Mouse (Mus musculus): ENCODE data around the gene Drp2. TPM values are rescaled to one million over a fixed set of nuclear protein-coding genes. Genes with fewer than 3 reads are reported as not detected.

Gene Drp2
- polyA plus RNA-seq (2017; shearing (Covaris generic)), result 0.04 TPM

GRCm38 (mm10) chrX:134403863-134404583 lies at the start of gene Drp2:
TSS of gene Drp2 (plus strand) at chrX:134404551.

GRCm38 (mm10) chrX:134476290-134476689 lies 71.9 kb downstream of the Drp2 start, which contains the start of gene Taf7l:
TSS of gene Taf7l (minus strand) at chrX:134476490.

Other genes with a start within 250 kb of the Drp2 start
- 6.7 TPM for gene Xkrx, start 242.5 kb upstream of the Drp2 start, polyA plus RNA-seq (2017; shearing (Covaris generic))
- not detected for gene Arl13a, start 217.1 kb upstream of the Drp2 start, polyA plus RNA-seq (2017; shearing (Covaris generic))
- gene Nox1, start 182.6 kb upstream of the Drp2 start, polyA plus RNA-seq (2017; shearing (Covaris generic)), result 0.72 TPM
- 29.7 TPM for gene Trmt2b, start 127.6 kb upstream of the Drp2 start, polyA plus RNA-seq (2017; shearing (Covaris generic))
- 0.30 TPM for gene Tmem35a, start 109.3 kb upstream of the Drp2 start, polyA plus RNA-seq (2017; shearing (Covaris generic))
- gene Cenpi, start 96.5 kb upstream of the Drp2 start, polyA plus RNA-seq (2017; shearing (Covaris generic)), result 1.2 TPM
- gene Taf7l, start 71.9 kb downstream of the Drp2 start, polyA plus RNA-seq (2017; shearing (Covaris generic)), result not detected
- gene Timm8a1, start 137.3 kb downstream of the Drp2 start, polyA plus RNA-seq (2017; shearing (Covaris generic)), result 46.8 TPM
- 1.3 TPM for gene Btk, start 179.0 kb downstream of the Drp2 start, polyA plus RNA-seq (2017; shearing (Covaris generic))
- 303 TPM for gene Rpl36a, start 181.1 kb downstream of the Drp2 start, polyA plus RNA-seq (2017; shearing (Covaris generic))
- 3.8 TPM for gene Gla, start 196.6 kb downstream of the Drp2 start, polyA plus RNA-seq (2017; shearing (Covaris generic))
- 115 TPM for gene Hnrnph2, start 196.6 kb downstream of the Drp2 start, polyA plus RNA-seq (2017; shearing (Covaris generic))